Mouse (Mus musculus) MEL (cell line): Measurements from ENCODE around the gene Flnb. TPM values are rescaled to one million over a fixed set of nuclear protein-coding genes. Genes with fewer than 3 reads are reported as not detected.

Experiments used
- DNase-seq: peaks from one replicate; pipeline ENCODE4 v3.0.0; 2011; ENCODE audit warnings: low read depth, low spot score
- H3K27ac ChIP-seq: 2 replicates; pipeline ENCODE4 v1.5.1; 2012; ENCODE audit warnings: low read depth, mild to moderate bottlenecking, control low read depth, low read length, moderate library complexity; ENCODE audit not compliant: control insufficient read depth
- H3K27me3 ChIP-seq, 2 experiments: fragments of 150-350 bp in 1 of 2; sonication (generic) in 1 of 2; 2 replicates each; pipeline ENCODE4 v1.6.1; 2012; ENCODE audit warnings: low read length in 2 of 2, mild to moderate bottlenecking in 2 of 2, improper control_type of control experiment in 1 of 2, moderate library complexity in 1 of 2; ENCODE audit not compliant: insufficient read depth in 2 of 2, control insufficient read depth in 1 of 2
- H3K36me3 ChIP-seq, 2 experiments: 2 replicates each; pipeline ENCODE4 v1.6.1; 2012 to 2014; ENCODE audit warnings: low read length in 2 of 2, improper control_type of control experiment in 1 of 2, inconsistent platforms in 1 of 2, mild to moderate bottlenecking in 1 of 2; ENCODE audit not compliant: insufficient read depth in 2 of 2, control insufficient read depth in 1 of 2
- H3K4me1 ChIP-seq, 2 experiments: fragments of 150-350 bp in 1 of 2; sonication (generic) in 1 of 2; 2 replicates each; pipeline ENCODE4 v1.6.1; 2012; ENCODE audit warnings: low read length in 2 of 2, improper control_type of control experiment in 1 of 2, mild to moderate bottlenecking in 1 of 2; ENCODE audit not compliant: insufficient read depth in 2 of 2, control insufficient read depth in 1 of 2
- H3K4me3 ChIP-seq, 2 experiments: fragments of 150-350 bp in 1 of 2; sonication (generic) in 1 of 2; 2 replicates each; pipeline ENCODE4 v1.5.1; 2012; ENCODE audit warnings: low read depth in 2 of 2, low read length in 2 of 2, mild to moderate bottlenecking in 2 of 2, moderate library complexity in 2 of 2, control low read depth in 1 of 2, improper control_type of control experiment in 1 of 2; ENCODE audit not compliant: control insufficient read depth in 1 of 2, insufficient read depth in 1 of 2
- H3K79me2 ChIP-seq: 2 replicates; pipeline ENCODE4 v1.6.1; 2012; ENCODE audit warnings: mild to moderate bottlenecking, low read length, moderate library complexity; ENCODE audit not compliant: control insufficient read depth, poor library complexity, insufficient read depth
- H3K9ac ChIP-seq: 2 replicates; pipeline ENCODE4 v1.6.1; 2012; ENCODE audit warnings: low read depth, mild to moderate bottlenecking, control low read depth, low read length, moderate library complexity; ENCODE audit not compliant: control insufficient read depth, poor library complexity, severe bottlenecking
- H3K9me3 ChIP-seq: fragments of 150-350 bp; sonication (generic); replicated peaks from 2 replicates; pipeline ENCODE4 v1.6.1; 2012; ENCODE audit warnings: mild to moderate bottlenecking, low read length, improper control_type of control experiment, moderate library complexity; ENCODE audit not compliant: insufficient read depth
- BHLHE40 ChIP-seq: IDR thresholded peaks from 2 replicates; pipeline ENCODE4 v1.6.1; 2012; ENCODE audit warnings: low read depth, mild to moderate bottlenecking, inconsistent platforms, low read length, improper control_type of control experiment, borderline replicate concordance
- CHD1 ChIP-seq: IDR thresholded peaks from 2 replicates; pipeline ENCODE4 v1.6.1; 2012; ENCODE audit warnings: low read depth, mild to moderate bottlenecking, inconsistent platforms, low read length, improper control_type of control experiment
- CHD2 ChIP-seq: IDR thresholded peaks from 2 replicates; pipeline ENCODE4 v1.6.1; 2011; ENCODE audit warnings: low read length, improper control_type of control experiment
- CTCF ChIP-seq, 3 experiments: IDR thresholded peaks in 2 of 3; conservative IDR thresholded peaks in 1 of 3; 2 replicates each; pipeline ENCODE4 v1.5.1; 2011 to 2012; ENCODE audit warnings: low read length in 3 of 3, low read depth in 2 of 3, mild to moderate bottlenecking in 2 of 3, improper control_type of control experiment in 1 of 3, inconsistent platforms in 1 of 3, mixed read lengths in 1 of 3, moderate library complexity in 1 of 3; ENCODE audit not compliant: control insufficient read depth in 1 of 3, insufficient read depth in 1 of 3, poor library complexity in 1 of 3, severe bottlenecking in 1 of 3
- E2F4 ChIP-seq: IDR thresholded peaks from 2 replicates; pipeline ENCODE4 v1.6.1; 2011; ENCODE audit warnings: low read depth, low read length, improper control_type of control experiment, borderline replicate concordance
- ELF1 ChIP-seq: IDR thresholded peaks from 2 replicates; pipeline ENCODE4 v1.6.1; 2014; ENCODE audit warnings: low read depth, mild to moderate bottlenecking, inconsistent platforms, low read length, improper control_type of control experiment, moderate library complexity
- EP300 ChIP-seq, 2 experiments: IDR thresholded peaks; 2 replicates each; pipeline ENCODE4 v1.6.1; 2011; ENCODE audit warnings: improper control_type of control experiment in 2 of 2, low read length in 2 of 2, low read depth in 1 of 2, mild to moderate bottlenecking in 1 of 2
- ETS1 ChIP-seq: IDR thresholded peaks from 2 replicates; pipeline ENCODE4 v1.6.1; 2012; ENCODE audit warnings: low read depth, mild to moderate bottlenecking, inconsistent platforms, low read length, improper control_type of control experiment, moderate library complexity
- GATA1 ChIP-seq: IDR thresholded peaks from 2 replicates; pipeline ENCODE4 v1.6.1; 2011; ENCODE audit warnings: low read depth, low read length, improper control_type of control experiment
- MAFK ChIP-seq: IDR thresholded peaks from 2 replicates; pipeline ENCODE4 v1.6.1; 2011; ENCODE audit warnings: low read depth, mild to moderate bottlenecking, low read length, improper control_type of control experiment, borderline replicate concordance
- MAX ChIP-seq: IDR thresholded peaks from 2 replicates; pipeline ENCODE4 v1.6.1; 2011; ENCODE audit warnings: low read length, improper control_type of control experiment
- MAZ ChIP-seq: IDR thresholded peaks from 2 replicates; pipeline ENCODE4 v1.6.1; 2012; ENCODE audit warnings: low read depth, mild to moderate bottlenecking, inconsistent platforms, low read length, improper control_type of control experiment
- MEF2A ChIP-seq: IDR thresholded peaks from 2 replicates; pipeline ENCODE4 v1.6.1; 2014; ENCODE audit warnings: low read depth, mild to moderate bottlenecking, inconsistent platforms, low read length, improper control_type of control experiment; ENCODE audit not compliant: poor library complexity, insufficient replicate concordance, severe bottlenecking; ENCODE audit errors: extremely low read depth
- MXI1 ChIP-seq: IDR thresholded peaks from 2 replicates; pipeline ENCODE4 v1.6.1; 2011; ENCODE audit warnings: mild to moderate bottlenecking, low read depth, low read length, improper control_type of control experiment
- MYC ChIP-seq: IDR thresholded peaks from 2 replicates; pipeline ENCODE4 v1.6.1; 2011; ENCODE audit warnings: low read depth, mild to moderate bottlenecking, low read length, improper control_type of control experiment, moderate library complexity
- NELFE ChIP-seq: IDR thresholded peaks from 2 replicates; pipeline ENCODE4 v1.6.1; 2011; ENCODE audit warnings: low read depth, low read length, improper control_type of control experiment
- NRF1 ChIP-seq: IDR thresholded peaks from 2 replicates; pipeline ENCODE4 v1.6.1; 2014; ENCODE audit warnings: low read depth, mild to moderate bottlenecking, inconsistent platforms, low read length, improper control_type of control experiment, moderate library complexity; ENCODE audit not compliant: poor library complexity, insufficient read depth, severe bottlenecking
- SIN3A ChIP-seq: IDR thresholded peaks from 2 replicates; pipeline ENCODE4 v1.6.1; 2012; ENCODE audit warnings: low read length, improper control_type of control experiment, inconsistent platforms
- TAL1 ChIP-seq: IDR thresholded peaks from 2 replicates; pipeline ENCODE4 v1.6.1; 2012; ENCODE audit warnings: mild to moderate bottlenecking, inconsistent platforms, low read length, moderate library complexity, mixed read lengths
- TCF12 ChIP-seq: IDR thresholded peaks from 2 replicates; pipeline ENCODE4 v1.6.1; 2014; ENCODE audit warnings: low read depth, mild to moderate bottlenecking, inconsistent platforms, low read length, improper control_type of control experiment, moderate library complexity
- UBTF ChIP-seq: IDR thresholded peaks from 2 replicates; pipeline ENCODE4 v1.6.1; 2012; ENCODE audit warnings: low read depth, mild to moderate bottlenecking, inconsistent platforms, low read length, improper control_type of control experiment, moderate library complexity, borderline replicate concordance; ENCODE audit not compliant: insufficient read depth
- USF1 ChIP-seq: IDR thresholded peaks from 2 replicates; pipeline ENCODE4 v1.6.1; 2014; ENCODE audit warnings: low read depth, mild to moderate bottlenecking, inconsistent platforms, low read length, improper control_type of control experiment, moderate library complexity
- ZC3H11A ChIP-seq: IDR thresholded peaks from 2 replicates; pipeline ENCODE4 v1.6.1; 2012; ENCODE audit warnings: low read depth, mild to moderate bottlenecking, inconsistent platforms, low read length, improper control_type of control experiment
- ZKSCAN1 ChIP-seq: IDR thresholded peaks from 2 replicates; pipeline ENCODE4 v1.6.1; 2012; ENCODE audit warnings: low read depth, mild to moderate bottlenecking, inconsistent platforms, low read length, improper control_type of control experiment, moderate library complexity
- ZMIZ1 ChIP-seq: IDR thresholded peaks from 2 replicates; pipeline ENCODE4 v1.6.1; 2012; ENCODE audit warnings: low read depth, mild to moderate bottlenecking, inconsistent platforms, low read length, improper control_type of control experiment, moderate library complexity
- polyA plus RNA-seq, 2 experiments: library from polyadenylated mRNA; stranded (reverse) in 1 of 2; unstranded in 1 of 2; fragments of >175 nt in 1 of 2; fragments of >200 nt in 1 of 2; gene quantifications; 2 replicates each; pipeline versions ENCODE4 v1.2.1 to v1.2.4; 2012; ENCODE audit warnings: low replicate concordance in 2 of 2, low read depth in 1 of 2; ENCODE audit not compliant: insufficient read length in 2 of 2, insufficient read depth in 1 of 2, missing spikeins in 1 of 2
- total RNA-seq: library from RNA; depleted of rRNA; stranded (reverse); fragments of 300-350 nt; gene quantifications from 2 replicates; pipeline ENCODE4 v1.2.3, GENCODE M21; 2012

Gene Flnb
- total and polyA plus RNA-seq, 3 experiments: 1.0 to 3.1 TPM; not detected in 1

DNA sequence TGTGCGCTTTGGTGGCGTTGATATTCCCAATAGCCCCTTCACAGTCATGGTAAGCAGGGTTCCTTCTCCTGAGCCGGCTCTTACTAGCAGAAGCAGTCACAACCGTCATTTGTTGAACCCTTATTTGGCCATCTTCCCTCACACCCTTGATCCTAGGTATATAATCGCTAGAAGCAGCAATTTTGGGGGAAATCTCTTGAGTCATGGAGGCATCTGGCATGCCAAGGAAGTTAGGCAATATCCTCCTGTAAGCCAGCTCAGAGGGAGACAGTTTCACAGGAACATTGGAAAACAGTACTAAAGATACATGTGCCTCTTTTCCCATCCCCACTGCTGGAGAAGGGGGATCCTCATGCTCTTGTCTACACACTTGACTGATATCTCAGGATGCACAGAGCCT is 101.6 kb downstream of the Flnb start:
- no peak overlapping the region for H3K4me3 ChIP-seq
- H3K9ac ChIP-seq: no peak overlapping the region
- H3K4me1 ChIP-seq: peaks cover 0 to 3% of the 10 kb centered on the region in 2 experiments; a peak in 2 of 4 replicates
- H3K9me3 ChIP-seq: no peaks in the 10 kb centered on the region
- no peak for TF ChIP-seq TCF12
- TF ChIP-seq ZKSCAN1: no peak
- TF ChIP-seq SIN3A: no peak
- no peak for TF ChIP-seq MYC
- TF ChIP-seq CHD1: no peak
- no peak for TF ChIP-seq ELF1
- TF ChIP-seq E2F4: no peak
- no peak for TF ChIP-seq MAFK
- TF ChIP-seq UBTF: no peak
- no peak for TF ChIP-seq ZC3H11A
- no peaks in the 10 kb centered on the region for H3K79me2 ChIP-seq
- no peak overlapping the region for H3K27ac ChIP-seq
- no peak for DNase-seq
- no peaks in the 10 kb centered on the region for H3K36me3 ChIP-seq
- H3K27me3 ChIP-seq: no peaks in the 10 kb centered on the region

- Histone ChIP-seq H3K9me3 (no peaks in the 10 kb centered on the region), H3K9ac (no peak overlapping the region), H3K36me3 (no peaks in the 10 kb centered on the region), H3K27me3 (no peaks in the 10 kb centered on the region), H3K4me3 (no peak overlapping the region), H3K4me1 (no peaks in the 10 kb centered on the region), H3K79me2 (no peaks in the 10 kb centered on the region), H3K27ac (no peak overlapping the region)
- DNase-seq: no peak
- TF ChIP-seq CTCF (IDR thresholded peaks at IDR 0.05 in 2 of 3, conservative IDR thresholded peaks at IDR 0.05 in 1 of 3; ENCODE audit: control insufficient read depth in 1 of 3, insufficient read depth in 1 of 3, low read depth in 2 of 3, low read length in 3 of 3, poor library complexity in 1 of 3, severe bottlenecking in 1 of 3) (no peak), CHD1 (no peak), NELFE (no peak), TAL1 (no peak), GATA1 (no peak), ZMIZ1 (no peak), USF1 (no peak), BHLHE40 (no peak), MEF2A (no peak), ETS1 (no peak), E2F4 (no peak), TCF12 (no peak), ZC3H11A (no peak), CHD2 (no peak), MAZ (no peak), MXI1 (no peak), NRF1 (no peak), MAX (no peak), EP300 (IDR thresholded peaks at IDR 0.05; ENCODE audit: low read depth in 1 of 2, low read length in 2 of 2) (no peak)
Measured at GRCm38 (mm10) chr14:7919921-7920320, 102.2 kb downstream of the Flnb start.
